Mouse (Mus musculus) limb, embryonic 15.5 days (tissue): Measurements from ENCODE around the gene Zfp454. TPM values are rescaled to one million over a fixed set of nuclear protein-coding genes. Genes with fewer than 3 reads are reported as not detected.

Source experiments
- ATAC-seq: fragments of 200-750 bp; cut with Nextera tagmentation; 2 replicates; pipeline ENCODE4 v1.8.0; 2017; ENCODE audit warnings: low read depth, moderate TSS enrichment; ENCODE audit not compliant: insufficient number of reproducible peaks, low FRiP score, low TSS enrichment
- H3K27ac ChIP-seq: fragments of 300-500 bp; sonication (generic); 2 replicates; pipeline ENCODE4 v1.5.1; 2015; ENCODE audit warnings: moderate library complexity, mild to moderate bottlenecking, inconsistent platforms
- H3K27me3 ChIP-seq: fragments of 300-500 bp; sonication (generic); 2 replicates; pipeline ENCODE4 v1.6.1; 2015; ENCODE audit warnings: inconsistent platforms
- H3K36me3 ChIP-seq: fragments of 300-500 bp; sonication (generic); 2 replicates; pipeline ENCODE4 v1.6.1; 2015; ENCODE audit warnings: inconsistent platforms
- H3K4me1 ChIP-seq: fragments of 300-500 bp; sonication (generic); 2 replicates; pipeline ENCODE4 v1.6.1; 2015; ENCODE audit warnings: inconsistent platforms
- H3K4me2 ChIP-seq: fragments of 300-500 bp; sonication (generic); 2 replicates; pipeline ENCODE4 v1.6.1; 2015; ENCODE audit warnings: mild to moderate bottlenecking, inconsistent platforms
- H3K4me3 ChIP-seq: fragments of 300-500 bp; sonication (generic); 2 replicates; pipeline ENCODE4 v1.5.1; 2015; ENCODE audit warnings: mild to moderate bottlenecking, inconsistent platforms
- H3K9ac ChIP-seq: fragments of 300-500 bp; sonication (generic); 2 replicates; pipeline ENCODE4 v1.6.1; 2015; ENCODE audit warnings: inconsistent platforms
- H3K9me3 ChIP-seq: fragments of 300-500 bp; sonication (generic); 2 replicates; pipeline ENCODE4 v1.6.1; 2016; ENCODE audit warnings: inconsistent platforms
- WGBS: fragments of 180-500 bp; shearing (Covaris S2); methylation state at CpG from one replicate; pipeline ENCODE4 v1.1.7; 2015; 5-methylcytosine and 5-hydroxymethylcytosine counted together
- polyA plus RNA-seq: library from polyadenylated mRNA; unstranded; fragments of >200 nt; fragmentation: Nextera tagmentation; extraction: Ambion mirVana; gene quantifications from 2 replicates; pipeline ENCODE4 v1.2.1, GENCODE M21; 2015

The Zfp454 gene
- polyA plus RNA-seq, result 8.2 and 8.5 TPM in 2 replicates

- H3K27ac ChIP-seq, result peak within 1 kb of the TSS; percentile 68
- H3K27me3 ChIP-seq, result no peaks in the 10 kb centered on the region
- WGBS, result 6% methylated on average over 26 of the region's 26 CpGs
Observed at GRCm38 (mm10) chr11:50887390-50888128, at the start of gene Zfp454. Zfp454 (minus strand) TSS chr11:50887651.

DNA sequence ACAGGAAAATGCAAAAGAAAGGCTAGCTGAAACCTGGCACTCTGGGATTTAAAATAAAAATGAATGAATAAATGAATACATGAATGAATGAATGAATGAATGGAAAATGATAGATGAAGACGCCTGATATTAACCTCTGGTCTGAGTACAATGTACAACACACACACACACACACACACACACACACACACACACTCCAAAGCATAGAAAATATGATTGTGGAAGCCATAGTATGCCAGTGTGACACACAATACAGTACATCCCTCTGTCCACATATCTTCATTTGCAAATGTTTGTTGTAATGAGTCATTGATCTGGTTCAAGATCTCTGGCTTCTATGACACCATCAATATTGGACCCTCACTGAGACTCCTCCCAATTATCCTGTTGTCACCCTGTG is 44.6 kb upstream of the Zfp454 start:
- Histone ChIP-seq H3K4me3 (no peak overlapping the region), H3K36me3 (no peaks in the 10 kb centered on the region), H3K27ac (no peak overlapping the region), H3K9ac (no peak overlapping the region), H3K9me3 (no peaks in the 10 kb centered on the region), H3K4me1 (peaks cover 9% of the 10 kb centered on the region), H3K4me2 (no peak overlapping the region), H3K27me3 (0 out of 2 replicates have a peak, but pooled peaks cover 8% of the 10 kb centered on the region)
- no peak for ATAC-seq
- 77% methylated on average over 1 of the region's 1 CpGs for WGBS

More at GRCm38 (mm10) chr11:50887390-50888128, at the start of gene Zfp454:
- Histone ChIP-seq H3K4me3 (peak within 1 kb of the TSS; percentile 48), H3K36me3 (peaks cover 30% of the 10 kb centered on the region), H3K4me1 (peaks cover 6% of the 10 kb centered on the region), H3K9me3 (peaks cover 2% of the 10 kb centered on the region; the same call in 1 of the 2 replicates), H3K4me2 (peak within 1 kb of the TSS; percentile 72), H3K9ac (peak within 1 kb of the TSS; percentile 24)
- ATAC-seq, result peak; percentile 89

DNA sequence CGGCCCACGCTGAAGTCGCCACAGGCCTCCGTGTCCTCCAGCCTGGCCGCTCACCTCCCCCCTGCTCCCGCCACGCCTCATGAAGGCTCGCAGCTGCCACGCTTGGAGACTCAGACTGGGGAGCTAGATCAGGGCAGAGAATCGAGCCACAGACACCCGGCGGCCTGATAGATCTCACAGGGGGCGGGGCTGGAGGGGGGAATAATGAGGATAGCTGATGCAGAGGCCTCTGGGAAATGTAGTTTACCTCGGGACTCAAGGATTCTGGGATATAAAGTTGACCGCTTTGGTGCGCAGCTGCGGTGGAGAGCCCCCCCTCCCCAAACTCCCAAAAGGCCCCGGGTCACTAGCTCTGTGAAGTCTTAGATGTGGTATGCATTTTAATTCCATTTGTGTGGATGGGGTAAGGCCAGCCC is 44.0 kb upstream of the Zfp454 start, which contains the start of gene Zfp354b:
Gene Zfp354b (minus strand): TSS at position 183 of the 416 bp plus-strand sequence.
- H3K27ac ChIP-seq, result peak within 1 kb of the TSS; percentile 33; the same call in 1 of the 2 replicates
- H3K27me3 ChIP-seq, result 0 out of 2 replicates have a peak, but pooled peaks cover 8% of the 10 kb centered on the region
- peak within 1 kb of the TSS; percentile 93 for H3K4me2 ChIP-seq

DNA sequence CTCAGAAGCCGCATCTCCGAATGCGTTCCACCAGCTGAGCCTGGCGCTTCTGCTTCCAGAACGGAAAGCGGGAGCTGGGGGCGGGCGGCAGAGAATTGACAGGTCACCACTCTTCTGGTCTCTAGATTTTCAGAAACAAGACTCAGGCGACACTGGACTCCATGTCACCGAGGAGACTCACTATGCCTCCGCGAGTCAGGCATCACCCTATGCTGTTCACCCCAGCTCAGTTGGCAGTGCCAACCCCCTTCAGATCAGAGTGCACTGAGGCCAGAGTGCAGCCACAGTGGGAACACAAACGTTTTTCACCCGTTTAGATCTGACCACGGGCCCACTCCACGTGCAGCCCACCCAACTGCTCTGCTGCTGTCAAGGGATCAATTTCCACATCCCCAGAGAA is 43.6 kb upstream of the Zfp454 start:
- Histone ChIP-seq H3K9ac (peak overlapping the region; percentile 74), H3K4me1 (peaks cover 9% of the 10 kb centered on the region), H3K4me3 (peak overlapping the region; percentile 64), H3K36me3 (no peaks in the 10 kb centered on the region), H3K27me3 (0 out of 2 replicates have a peak, but pooled peaks cover 8% of the 10 kb centered on the region), H3K4me2 (peak overlapping the region; percentile 93), H3K9me3 (no peaks in the 10 kb centered on the region), H3K27ac (peak overlapping the region; percentile 33; the same call in 1 of the 2 replicates)
- 2% methylated on average over 16 of the region's 16 CpGs for WGBS
- peak; percentile 59 for ATAC-seq

More for the DNA sequence above, 44.0 kb upstream of the Zfp454 start, which contains the start of gene Zfp354b:
- Histone ChIP-seq H3K36me3 (no peaks in the 10 kb centered on the region), H3K4me1 (peaks cover 9% of the 10 kb centered on the region), H3K4me3 (peak within 1 kb of the TSS; percentile 64), H3K9ac (peak within 1 kb of the TSS; percentile 74), H3K9me3 (no peaks in the 10 kb centered on the region)
- ATAC-seq, result peak; percentile 93
- WGBS, result 2% methylated on average over 18 of the region's 18 CpGs

DNA sequence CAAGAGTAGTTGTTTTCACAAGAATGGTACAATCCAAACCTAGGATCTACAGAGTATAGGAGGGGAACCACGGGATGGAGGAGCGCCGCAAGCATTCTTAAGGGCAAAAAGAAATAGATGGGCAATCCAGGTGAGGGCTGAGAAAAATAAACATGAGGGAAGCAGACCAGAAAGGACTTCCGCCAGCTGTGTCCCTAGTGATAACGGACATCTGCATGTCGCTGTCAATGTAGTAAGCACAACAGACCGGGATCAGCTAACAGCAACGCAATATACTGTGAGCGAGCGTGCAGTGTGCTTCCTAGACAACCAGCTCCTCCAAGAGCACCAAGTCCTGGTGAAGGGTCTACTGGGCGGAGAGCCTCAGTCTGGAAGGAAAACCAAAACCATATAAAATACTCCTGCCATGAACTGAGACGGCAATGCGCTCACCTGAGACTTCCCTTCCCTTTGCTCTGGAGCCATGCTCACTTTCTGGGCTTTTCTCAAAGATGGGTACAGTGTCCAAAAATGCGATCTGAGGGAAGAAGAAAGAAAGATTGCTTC is 43.1 kb upstream of the Zfp454 start:
- H3K4me2 ChIP-seq, result peak overlapping the region; percentile 93
- no peak overlapping the region for H3K27ac ChIP-seq
- H3K36me3 ChIP-seq, result no peaks in the 10 kb centered on the region
- 25% methylated on average over 14 of the region's 14 CpGs for WGBS
- peak overlapping the region; percentile 64 for H3K4me3 ChIP-seq
- peaks cover 9% of the 10 kb centered on the region for H3K4me1 ChIP-seq
- no peaks in the 10 kb centered on the region for H3K9me3 ChIP-seq
- peak overlapping the region; percentile 74 for H3K9ac ChIP-seq
- H3K27me3 ChIP-seq, result 0 out of 2 replicates have a peak, but pooled peaks cover 8% of the 10 kb centered on the region
- no peak for ATAC-seq

DNA sequence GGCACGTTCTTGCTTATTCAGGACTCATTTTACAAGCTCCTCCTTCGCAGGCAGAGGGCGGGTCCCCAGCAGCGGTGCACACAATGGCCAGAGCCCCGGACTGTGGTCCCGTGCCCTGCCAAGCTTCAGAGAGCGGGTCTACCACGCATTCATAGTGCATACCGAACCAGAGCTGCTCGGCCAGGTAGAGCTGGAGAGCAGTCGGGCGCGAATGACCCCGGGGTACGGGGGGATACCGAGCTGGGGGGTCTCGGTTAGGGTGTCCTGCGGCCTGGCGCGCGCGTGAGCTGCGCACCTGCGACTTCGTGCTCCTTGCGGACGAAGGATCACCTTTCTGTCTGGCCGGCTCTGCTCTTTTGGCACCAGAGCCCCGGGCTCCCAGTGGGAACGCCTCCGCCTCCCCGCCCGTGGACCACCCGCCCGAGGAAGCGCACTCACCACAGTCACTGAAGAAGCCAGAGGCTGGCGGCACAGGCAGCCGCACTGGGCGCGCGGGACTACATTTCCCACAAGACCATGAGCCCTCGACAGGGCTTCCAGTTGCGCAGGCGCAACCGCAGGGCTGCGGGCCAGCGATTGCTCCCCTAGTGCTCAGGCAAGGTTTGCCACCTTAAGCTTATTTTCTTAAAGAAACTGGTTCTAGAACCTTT is 28.3 kb upstream of the Zfp454 start, which contains the start of gene Zfp2:
Gene Zfp2 (minus strand): TSS at position 495 of the 650 bp plus-strand sequence.
- H3K9me3 ChIP-seq, result no peaks in the 10 kb centered on the region
- H3K9ac ChIP-seq, result peak within 1 kb of the TSS; percentile 76
- peak within 1 kb of the TSS; percentile 56 for H3K4me2 ChIP-seq
- peak within 1 kb of the TSS; percentile 88 for H3K4me3 ChIP-seq
- peaks cover 17% of the 10 kb centered on the region for H3K36me3 ChIP-seq
- H3K27me3 ChIP-seq, result no peaks in the 10 kb centered on the region
- H3K4me1 ChIP-seq, result no peaks in the 10 kb centered on the region
- peak; percentile 93 for ATAC-seq
- peak within 1 kb of the TSS; percentile 74 for H3K27ac ChIP-seq
- 0% methylated on average over 47 of the region's 47 CpGs for WGBS

- Histone ChIP-seq H3K27me3 (no peaks in the 10 kb centered on the region), H3K4me3 (no peak overlapping the region), H3K9ac (no peak overlapping the region), H3K9me3 (no peaks in the 10 kb centered on the region), H3K36me3 (peaks cover 30% of the 10 kb centered on the region), H3K27ac (no peak overlapping the region), H3K4me1 (no peaks in the 10 kb centered on the region), H3K4me2 (no peak overlapping the region)
- 93% methylated on average over 3 of the region's 3 CpGs for WGBS
- ATAC-seq, result no peak
Observed at GRCm38 (mm10) chr11:50914461-50914860, 27.0 kb upstream of the Zfp454 start.

DNA sequence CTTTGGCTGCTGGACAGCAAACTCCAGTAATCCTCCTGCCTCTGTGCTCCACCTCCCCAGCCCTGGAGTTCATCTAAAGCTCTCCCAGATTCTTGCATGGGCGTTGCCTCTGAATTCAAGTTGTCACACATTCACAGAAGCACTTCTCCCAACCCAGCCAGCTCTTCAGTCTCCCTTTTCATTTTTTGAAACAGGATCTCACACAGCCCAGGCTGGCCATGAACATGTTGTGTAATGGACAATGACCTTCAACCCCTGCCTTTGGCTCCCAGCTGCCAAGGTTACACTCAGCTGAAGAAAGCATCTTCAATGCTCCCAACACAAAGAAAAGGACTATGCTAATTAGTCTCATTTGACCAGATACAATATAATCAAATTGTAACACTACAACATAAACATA is 25.9 kb upstream of the Zfp454 start:
- peaks cover 42% of the 10 kb centered on the region for H3K36me3 ChIP-seq
- H3K27ac ChIP-seq, result no peak overlapping the region
- WGBS, result 97% methylated on average over 1 of the region's 1 CpGs
- no peaks in the 10 kb centered on the region for H3K9me3 ChIP-seq
- no peaks in the 10 kb centered on the region for H3K4me1 ChIP-seq
- no peak overlapping the region for H3K9ac ChIP-seq
- H3K27me3 ChIP-seq, result no peaks in the 10 kb centered on the region
- ATAC-seq, result no peak
- no peak overlapping the region for H3K4me3 ChIP-seq
- no peak overlapping the region for H3K4me2 ChIP-seq

DNA sequence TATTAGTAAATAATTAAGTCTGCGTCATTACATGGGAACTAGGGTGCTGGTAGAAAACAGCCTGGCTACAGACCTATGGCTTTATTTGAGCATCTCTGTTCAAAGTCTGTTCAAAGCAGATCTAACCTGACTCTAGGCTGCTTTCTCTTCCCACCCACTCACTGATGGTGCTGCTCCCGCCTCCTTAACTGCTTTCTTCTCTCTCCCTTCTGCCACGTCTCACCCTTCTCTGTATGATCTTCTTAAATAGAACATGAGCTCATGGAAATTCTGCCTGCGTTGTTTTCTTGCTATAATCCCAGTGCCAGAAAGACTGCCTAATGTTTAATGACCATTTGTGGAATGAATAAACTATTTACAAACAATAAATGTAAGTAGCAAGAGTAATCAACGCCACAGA is 20.7 kb upstream of the Zfp454 start:
- Histone ChIP-seq H3K9me3 (peaks cover 15% of the 10 kb centered on the region), H3K4me1 (no peaks in the 10 kb centered on the region)
- WGBS, result 92% methylated on average over 5 of the region's 5 CpGs

DNA sequence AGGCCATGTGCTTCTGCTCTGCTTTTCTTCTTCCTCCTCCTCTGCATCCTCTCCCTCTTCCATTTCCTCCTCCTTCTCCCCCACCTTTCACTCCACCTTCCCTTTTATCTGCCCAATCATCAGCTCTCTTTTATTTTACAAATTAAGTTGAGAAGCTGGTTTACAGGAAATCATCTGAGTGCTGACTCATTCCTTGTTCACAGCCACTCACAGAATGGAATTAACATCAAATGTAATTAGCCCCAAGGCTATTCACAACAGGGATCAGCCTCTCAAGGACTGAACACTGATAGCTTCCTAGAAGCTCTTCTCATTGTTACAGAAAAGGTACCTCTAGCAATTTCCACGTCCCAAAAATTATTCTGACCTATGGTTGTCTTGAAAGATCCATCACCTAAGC is 9.9 kb upstream of the Zfp454 start:
- Histone ChIP-seq H3K4me3 (no peak overlapping the region), H3K27me3 (no peaks in the 10 kb centered on the region), H3K4me2 (no peak overlapping the region), H3K27ac (no peak overlapping the region), H3K9ac (no peak overlapping the region), H3K36me3 (peaks cover 32% of the 10 kb centered on the region), H3K4me1 (no peaks in the 10 kb centered on the region), H3K9me3 (peaks cover 55% of the 10 kb centered on the region)
- no peak for ATAC-seq
- WGBS, result 88% methylated on average over 1 of the region's 1 CpGs

More for the DNA sequence above, 20.7 kb upstream of the Zfp454 start:
- Histone ChIP-seq H3K4me2 (no peak overlapping the region), H3K4me3 (no peak overlapping the region), H3K9ac (no peak overlapping the region), H3K27me3 (no peaks in the 10 kb centered on the region), H3K36me3 (peaks cover 90% of the 10 kb centered on the region), H3K27ac (no peak overlapping the region)
- ATAC-seq, result no peak

GRCm38 (mm10) chr11:50892441-50892840 is 5.0 kb upstream of the Zfp454 start:
- Histone ChIP-seq H3K4me3 (no peak overlapping the region), H3K4me2 (no peak overlapping the region), H3K36me3 (no peaks in the 10 kb centered on the region), H3K9ac (no peak overlapping the region), H3K4me1 (no peaks in the 10 kb centered on the region), H3K27me3 (no peaks in the 10 kb centered on the region), H3K27ac (no peak overlapping the region), H3K9me3 (peaks cover 16% of the 10 kb centered on the region)
- ATAC-seq, result no peak
- WGBS, result 55% methylated on average over 2 of the region's 2 CpGs
